Mouse (Mus musculus) midbrain, embryonic 13.5 days (tissue): ENCODE measurements around the gene Ptx3. TPM values are rescaled to one million over a fixed set of nuclear protein-coding genes. Genes with fewer than 3 reads are reported as not detected.

Experiments used
- ATAC-seq: fragments of 200-750 bp; cut with Nextera tagmentation; 2 replicates; pipeline ENCODE4 v1.8.0; 2017; ENCODE audit warnings: mild to moderate bottlenecking, moderate TSS enrichment, moderate library complexity
- H3K27ac ChIP-seq: fragments of 300-500 bp; sonication (generic); 2 replicates; pipeline ENCODE4 v1.5.1; 2015; ENCODE audit warnings: inconsistent platforms, mild to moderate bottlenecking, moderate library complexity
- H3K27me3 ChIP-seq: fragments of 300-500 bp; sonication (generic); 2 replicates; pipeline ENCODE4 v1.6.1; 2015; ENCODE audit warnings: mild to moderate bottlenecking, inconsistent platforms
- H3K36me3 ChIP-seq: fragments of 300-500 bp; sonication (generic); 2 replicates; pipeline ENCODE4 v1.6.1; 2015; ENCODE audit warnings: mild to moderate bottlenecking, inconsistent platforms
- H3K4me1 ChIP-seq: fragments of 300-500 bp; sonication (generic); replicated peaks from 2 replicates; pipeline ENCODE4 v1.6.1; 2015; ENCODE audit warnings: inconsistent platforms
- H3K4me2 ChIP-seq: fragments of 300-500 bp; sonication (generic); replicated peaks from 2 replicates; pipeline ENCODE4 v1.6.1; 2015; ENCODE audit warnings: moderate library complexity, mild to moderate bottlenecking, inconsistent platforms
- H3K4me3 ChIP-seq: fragments of 300-500 bp; sonication (generic); replicated peaks from 2 replicates; pipeline ENCODE4 v1.5.1; 2015; ENCODE audit warnings: mild to moderate bottlenecking, inconsistent platforms
- H3K9ac ChIP-seq: fragments of 300-500 bp; sonication (generic); replicated peaks from 2 replicates; pipeline ENCODE4 v1.6.1; 2015; ENCODE audit warnings: mild to moderate bottlenecking, inconsistent platforms
- H3K9me3 ChIP-seq: fragments of 300-500 bp; sonication (generic); 2 replicates; pipeline ENCODE4 v1.6.1; 2016; ENCODE audit warnings: mild to moderate bottlenecking, inconsistent platforms
- WGBS: fragments of 180-500 bp; shearing (Covaris S2); methylation state at CpG from one replicate; pipeline ENCODE4 v1.1.7; 2015; 5-methylcytosine and 5-hydroxymethylcytosine counted together
- polyA plus RNA-seq: library from polyadenylated mRNA; unstranded; fragments of >200 nt; fragmentation: Nextera tagmentation; extraction: Ambion mirVana; gene quantifications from 2 replicates; pipeline ENCODE4 v1.2.1, GENCODE M21; 2015

Gene Ptx3
- polyA plus RNA-seq, 1 experiment from 2014 or later: 14.1 TPM

GRCm38 (mm10) chr3:66240476-66240875 is 20.8 kb downstream of the Ptx3 start:
- H3K27ac ChIP-seq: no peak overlapping the region
- no peaks in the 10 kb centered on the region for H3K4me1 ChIP-seq
- no peaks in the 10 kb centered on the region for H3K27me3 ChIP-seq
- H3K9ac ChIP-seq: no peak overlapping the region
- H3K36me3 ChIP-seq: no peaks in the 10 kb centered on the region
- no peaks in the 10 kb centered on the region for H3K9me3 ChIP-seq
- no peak for ATAC-seq
- no peak overlapping the region for H3K4me3 ChIP-seq
- H3K4me2 ChIP-seq: no peak overlapping the region

DNA sequence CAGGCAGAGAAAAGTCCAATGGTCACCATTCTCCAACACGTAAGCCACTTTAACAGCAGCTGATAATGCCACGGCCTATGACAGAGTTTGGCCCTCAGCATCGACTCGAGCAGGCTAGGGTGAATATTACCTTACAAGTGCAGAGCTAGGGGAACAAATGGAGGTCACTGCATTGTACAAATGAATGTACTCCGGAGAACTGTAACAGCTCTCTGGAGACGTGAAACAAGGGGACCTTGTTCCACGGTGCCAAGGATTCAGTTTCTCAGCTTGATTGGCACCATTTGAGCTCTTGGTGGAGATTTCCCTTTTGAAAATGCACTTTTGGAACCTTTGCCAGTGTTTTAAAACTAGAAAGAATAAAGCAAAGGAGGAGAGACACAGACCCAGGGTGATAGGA is 32.1 kb downstream of the Ptx3 start:
- H3K27ac ChIP-seq: no peak overlapping the region

GRCm38 (mm10) chr3:66254504-66255105 is 34.9 kb downstream of the Ptx3 start:
- Histone ChIP-seq H3K9me3 (no peaks in the 10 kb centered on the region), H3K4me2 (no peak overlapping the region), H3K27me3 (no peaks in the 10 kb centered on the region), H3K4me3 (no peak overlapping the region), H3K9ac (no peak overlapping the region), H3K4me1 (no peaks in the 10 kb centered on the region), H3K36me3 (no peaks in the 10 kb centered on the region), H3K27ac (no peak overlapping the region)
- ATAC-seq: no peak
- WGBS: 82% methylated on average over 9 of the region's 9 CpGs

More for the DNA sequence above, 32.1 kb downstream of the Ptx3 start:
- Histone ChIP-seq H3K4me1 (no peaks in the 10 kb centered on the region), H3K9ac (no peak overlapping the region), H3K4me3 (no peak overlapping the region), H3K9me3 (no peaks in the 10 kb centered on the region), H3K27me3 (no peaks in the 10 kb centered on the region), H3K4me2 (no peak overlapping the region), H3K36me3 (no peaks in the 10 kb centered on the region)
- ATAC-seq: no peak
- WGBS: 81% methylated on average over 7 of the region's 7 CpGs

DNA sequence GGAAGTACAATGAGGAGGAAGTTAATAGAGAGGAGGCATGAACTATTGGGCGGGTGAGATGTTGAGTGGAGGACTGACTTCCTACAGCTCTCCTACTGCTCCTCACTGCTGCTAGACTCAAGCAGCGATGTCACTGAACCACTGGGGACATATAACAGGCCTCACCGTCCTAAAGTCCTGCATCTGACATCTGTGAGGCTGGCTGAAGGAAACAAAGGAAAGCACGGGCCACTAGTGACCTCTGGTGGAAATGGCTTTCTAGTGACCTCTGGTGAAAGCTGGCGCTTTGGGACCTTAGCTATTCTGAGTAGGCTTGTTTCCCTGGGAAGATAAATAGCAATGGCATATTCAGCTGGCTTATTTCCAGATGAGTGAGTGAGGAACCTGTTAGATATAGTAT is 42.6 kb downstream of the Ptx3 start:
- Histone ChIP-seq H3K9ac (no peak overlapping the region), H3K9me3 (no peaks in the 10 kb centered on the region), H3K27ac (no peak overlapping the region), H3K27me3 (no peaks in the 10 kb centered on the region), H3K4me3 (no peak overlapping the region), H3K4me1 (no peaks in the 10 kb centered on the region), H3K4me2 (no peak overlapping the region), H3K36me3 (no peaks in the 10 kb centered on the region)
- 33% methylated on average over 5 of the region's 5 CpGs for WGBS
- ATAC-seq: no peak

- Histone ChIP-seq H3K27ac (no peak overlapping the region), H3K36me3 (no peaks in the 10 kb centered on the region), H3K4me3 (no peak overlapping the region), H3K4me2 (no peak overlapping the region), H3K4me1 (no peaks in the 10 kb centered on the region), H3K9me3 (no peaks in the 10 kb centered on the region), H3K27me3 (no peaks in the 10 kb centered on the region), H3K9ac (no peak overlapping the region)
- no peak for ATAC-seq
- WGBS: 73% methylated on average over 4 of the region's 4 CpGs
These were observed 43.6 kb downstream of the Ptx3 start for GRCm38 (mm10) chr3:66263270-66263669.

Other genes starting within 250 kb of the Ptx3 start
- 8.3 and 10.0 TPM in 2 replicates for gene Veph1, start 76.9 kb downstream of the Ptx3 start, polyA plus RNA-seq